Mouse (Mus musculus): ENCODE results near the gene Uts2. TPM values are rescaled to one million over a fixed set of nuclear protein-coding genes. Genes with fewer than 3 reads are reported as not detected.
A peak's percentile ranks its signal among the peaks of the same experiment; 100 is the strongest.

Uts2 gene
- polyA plus RNA-seq (2012; rRNA removed), result not detected in 2 replicates

- Histone ChIP-seq H3K4me1 (ENCODE audit: control insufficient read depth, insufficient read depth, low read length) (no peaks in the 10 kb centered on the region), H3K4me3 (ENCODE audit: insufficient read depth, low read depth, low read length) (no peak within 1 kb of the TSS), H3K27ac (ENCODE audit: insufficient read depth, low read depth, low read length) (no peak within 1 kb of the TSS), H3K36me3 (ENCODE audit: control insufficient read depth, insufficient read depth, low read length) (no peaks in the 10 kb centered on the region), H3K27me3 (replicated peaks; ENCODE audit: control insufficient read depth, insufficient read depth, low read length) (no peaks in the 10 kb centered on the region)
- TF ChIP-seq CTCF (conservative IDR thresholded peaks at IDR 0.05; ENCODE audit: insufficient read depth, insufficient read length, low read depth, low read length) (no peak), POLR2A (IDR thresholded peaks at IDR 0.05; ENCODE audit: low read depth, low read length) (no peak)
- DNase-seq, result no peak
- WGBS, result 90% methylated on average over 7 of the region's 7 CpGs
These were observed at the start of gene Uts2 for GRCm38 (mm10) chr4:150996797-150997196. Uts2 (plus strand) TSS chr4:150997097.

GRCm38 (mm10) chr4:150950972-150951371, 45.9 kb upstream of the Uts2 start:
- no peak for DNase-seq
- H3K27me3 ChIP-seq (replicated peaks; ENCODE audit: control insufficient read depth, insufficient read depth, low read length), result no peaks in the 10 kb centered on the region
- H3K4me3 ChIP-seq (ENCODE audit: insufficient read depth, low read depth, low read length), result no peak overlapping the region
- H3K27ac ChIP-seq (ENCODE audit: insufficient read depth, low read depth, low read length), result no peak overlapping the region
- 73% methylated on average over 10 of the region's 10 CpGs for WGBS
- no peak for TF ChIP-seq CTCF (conservative IDR thresholded peaks at IDR 0.05; ENCODE audit: insufficient read depth, insufficient read length, low read depth, low read length)
- TF ChIP-seq POLR2A (IDR thresholded peaks at IDR 0.05; ENCODE audit: low read depth, low read length), result no peak
- no peaks in the 10 kb centered on the region for H3K36me3 ChIP-seq (ENCODE audit: control insufficient read depth, insufficient read depth, low read length)
- H3K4me1 ChIP-seq (ENCODE audit: control insufficient read depth, insufficient read depth, low read length), result no peaks in the 10 kb centered on the region

- Histone ChIP-seq H3K4me3 (ENCODE audit: insufficient read depth, low read depth, low read length) (no peak overlapping the region), H3K27me3 (replicated peaks; ENCODE audit: control insufficient read depth, insufficient read depth, low read length) (no peaks in the 10 kb centered on the region), H3K27ac (ENCODE audit: insufficient read depth, low read depth, low read length) (no peak overlapping the region), H3K4me1 (ENCODE audit: control insufficient read depth, insufficient read depth, low read length) (no peaks in the 10 kb centered on the region), H3K36me3 (ENCODE audit: control insufficient read depth, insufficient read depth, low read length) (no peaks in the 10 kb centered on the region)
- 75% methylated on average over 13 of the region's 13 CpGs for WGBS
- TF ChIP-seq CTCF (conservative IDR thresholded peaks at IDR 0.05; ENCODE audit: insufficient read depth, insufficient read length, low read depth, low read length) (no peak), POLR2A (IDR thresholded peaks at IDR 0.05; ENCODE audit: low read depth, low read length) (no peak)
- no peak for DNase-seq
These were observed 40.4 kb upstream of the Uts2 start for GRCm38 (mm10) chr4:150956369-150957105.

GRCm38 (mm10) chr4:150957106-150957458, 39.8 kb upstream of the Uts2 start:
- DNase-seq, result no peak
- no peaks in the 10 kb centered on the region for H3K36me3 ChIP-seq (ENCODE audit: control insufficient read depth, insufficient read depth, low read length)
- no peak overlapping the region for H3K4me3 ChIP-seq (ENCODE audit: insufficient read depth, low read depth, low read length)
- no peaks in the 10 kb centered on the region for H3K4me1 ChIP-seq (ENCODE audit: control insufficient read depth, insufficient read depth, low read length)
- TF ChIP-seq POLR2A (IDR thresholded peaks at IDR 0.05; ENCODE audit: low read depth, low read length) (no peak), CTCF (conservative IDR thresholded peaks at IDR 0.05; ENCODE audit: insufficient read depth, insufficient read length, low read depth, low read length) (no peak)
- 66% methylated on average over 1 of the region's 1 CpGs for WGBS
- no peaks in the 10 kb centered on the region for H3K27me3 ChIP-seq (replicated peaks; ENCODE audit: control insufficient read depth, insufficient read depth, low read length)
- H3K27ac ChIP-seq (ENCODE audit: insufficient read depth, low read depth, low read length), result no peak overlapping the region

GRCm38 (mm10) chr4:150958536-150958935, 38.4 kb upstream of the Uts2 start:
- no peak overlapping the region for H3K4me3 ChIP-seq (ENCODE audit: insufficient read depth, low read depth, low read length)
- TF ChIP-seq CTCF (conservative IDR thresholded peaks at IDR 0.05; ENCODE audit: insufficient read depth, insufficient read length, low read depth, low read length), result no peak
- TF ChIP-seq POLR2A (IDR thresholded peaks at IDR 0.05; ENCODE audit: low read depth, low read length), result no peak
- H3K27ac ChIP-seq (ENCODE audit: insufficient read depth, low read depth, low read length), result no peak overlapping the region
- no peaks in the 10 kb centered on the region for H3K27me3 ChIP-seq (replicated peaks; ENCODE audit: control insufficient read depth, insufficient read depth, low read length)
- H3K4me1 ChIP-seq (ENCODE audit: control insufficient read depth, insufficient read depth, low read length), result no peaks in the 10 kb centered on the region
- DNase-seq, result peak; percentile 70
- no peaks in the 10 kb centered on the region for H3K36me3 ChIP-seq (ENCODE audit: control insufficient read depth, insufficient read depth, low read length)
- WGBS, result 42% methylated on average over 7 of the region's 7 CpGs

- no peaks in the 10 kb centered on the region for H3K36me3 ChIP-seq (ENCODE audit: control insufficient read depth, insufficient read depth, low read length)
- H3K4me1 ChIP-seq (ENCODE audit: control insufficient read depth, insufficient read depth, low read length), result no peaks in the 10 kb centered on the region
- peak; percentile 90 for DNase-seq
- H3K4me3 ChIP-seq (ENCODE audit: insufficient read depth, low read depth, low read length), result no peak overlapping the region
- no peak overlapping the region for H3K27ac ChIP-seq (ENCODE audit: insufficient read depth, low read depth, low read length)
- H3K27me3 ChIP-seq (replicated peaks; ENCODE audit: control insufficient read depth, insufficient read depth, low read length), result no peaks in the 10 kb centered on the region
- TF ChIP-seq POLR2A (IDR thresholded peaks at IDR 0.05; ENCODE audit: low read depth, low read length) (no peak), CTCF (conservative IDR thresholded peaks at IDR 0.05; ENCODE audit: insufficient read depth, insufficient read length, low read depth, low read length) (no peak)
- WGBS, result 49% methylated on average over 6 of the region's 6 CpGs
These were observed 34.7 kb upstream of the Uts2 start for GRCm38 (mm10) chr4:150962231-150962630.

GRCm38 (mm10) chr4:150963711-150964110, 33.2 kb upstream of the Uts2 start:
- no peak overlapping the region for H3K4me3 ChIP-seq (ENCODE audit: insufficient read depth, low read depth, low read length)
- no peak for TF ChIP-seq CTCF (conservative IDR thresholded peaks at IDR 0.05; ENCODE audit: insufficient read depth, insufficient read length, low read depth, low read length)
- no peak for TF ChIP-seq POLR2A (IDR thresholded peaks at IDR 0.05; ENCODE audit: low read depth, low read length)
- H3K4me1 ChIP-seq (ENCODE audit: control insufficient read depth, insufficient read depth, low read length), result no peaks in the 10 kb centered on the region
- no peaks in the 10 kb centered on the region for H3K36me3 ChIP-seq (ENCODE audit: control insufficient read depth, insufficient read depth, low read length)
- DNase-seq, result no peak
- no peak overlapping the region for H3K27ac ChIP-seq (ENCODE audit: insufficient read depth, low read depth, low read length)
- no peaks in the 10 kb centered on the region for H3K27me3 ChIP-seq (replicated peaks; ENCODE audit: control insufficient read depth, insufficient read depth, low read length)
- WGBS, result 63% methylated on average over 2 of the region's 2 CpGs

All from kidney, adult 2 months (tissue).